Mouse (Mus musculus): ENCODE measurements around the gene Vti1a.

GRCm38 (mm10) chr19:55299378-55299777 is 16.7 kb upstream of the Vti1a start:
- TF ChIP-seq CTCF (IDR thresholded peaks at IDR 0.05; ENCODE audit: low read depth) (no peak), EP300 (IDR thresholded peaks at IDR 0.05; ENCODE audit: low read depth) (no peak)
